Mouse (Mus musculus) MEL (cell line): ENCODE results near the gene Mdfic. TPM values are rescaled to one million over a fixed set of nuclear protein-coding genes. Genes with fewer than 3 reads are reported as not detected.

Experiments
- DNase-seq: peaks from one replicate; pipeline ENCODE4 v3.0.0; 2011; ENCODE audit warnings: low read depth, low spot score
- H3K27ac ChIP-seq: 2 replicates; pipeline ENCODE4 v1.5.1; 2012; ENCODE audit warnings: low read depth, mild to moderate bottlenecking, control low read depth, low read length, moderate library complexity; ENCODE audit not compliant: control insufficient read depth
- H3K27me3 ChIP-seq, 2 experiments: fragments of 150-350 bp in 1 of 2; sonication (generic) in 1 of 2; 2 replicates each; pipeline ENCODE4 v1.6.1; 2012; ENCODE audit warnings: low read length in 2 of 2, mild to moderate bottlenecking in 2 of 2, improper control_type of control experiment in 1 of 2, moderate library complexity in 1 of 2; ENCODE audit not compliant: insufficient read depth in 2 of 2, control insufficient read depth in 1 of 2
- H3K36me3 ChIP-seq, 2 experiments: 2 replicates each; pipeline ENCODE4 v1.6.1; 2012 to 2014; ENCODE audit warnings: low read length in 2 of 2, improper control_type of control experiment in 1 of 2, inconsistent platforms in 1 of 2, mild to moderate bottlenecking in 1 of 2; ENCODE audit not compliant: insufficient read depth in 2 of 2, control insufficient read depth in 1 of 2
- H3K4me1 ChIP-seq, 2 experiments: fragments of 150-350 bp in 1 of 2; sonication (generic) in 1 of 2; 2 replicates each; pipeline ENCODE4 v1.6.1; 2012; ENCODE audit warnings: low read length in 2 of 2, improper control_type of control experiment in 1 of 2, mild to moderate bottlenecking in 1 of 2; ENCODE audit not compliant: insufficient read depth in 2 of 2, control insufficient read depth in 1 of 2
- H3K4me3 ChIP-seq, 2 experiments: fragments of 150-350 bp in 1 of 2; sonication (generic) in 1 of 2; 2 replicates each; pipeline ENCODE4 v1.5.1; 2012; ENCODE audit warnings: low read depth in 2 of 2, low read length in 2 of 2, mild to moderate bottlenecking in 2 of 2, moderate library complexity in 2 of 2, control low read depth in 1 of 2, improper control_type of control experiment in 1 of 2; ENCODE audit not compliant: control insufficient read depth in 1 of 2, insufficient read depth in 1 of 2
- H3K79me2 ChIP-seq: 2 replicates; pipeline ENCODE4 v1.6.1; 2012; ENCODE audit warnings: mild to moderate bottlenecking, low read length, moderate library complexity; ENCODE audit not compliant: control insufficient read depth, poor library complexity, insufficient read depth
- H3K9ac ChIP-seq: 2 replicates; pipeline ENCODE4 v1.6.1; 2012; ENCODE audit warnings: low read depth, mild to moderate bottlenecking, control low read depth, low read length, moderate library complexity; ENCODE audit not compliant: control insufficient read depth, poor library complexity, severe bottlenecking
- H3K9me3 ChIP-seq: fragments of 150-350 bp; sonication (generic); replicated peaks from 2 replicates; pipeline ENCODE4 v1.6.1; 2012; ENCODE audit warnings: mild to moderate bottlenecking, low read length, improper control_type of control experiment, moderate library complexity; ENCODE audit not compliant: insufficient read depth
- BHLHE40 ChIP-seq: IDR thresholded peaks from 2 replicates; pipeline ENCODE4 v1.6.1; 2012; ENCODE audit warnings: low read depth, mild to moderate bottlenecking, inconsistent platforms, low read length, improper control_type of control experiment, borderline replicate concordance
- CHD2 ChIP-seq: IDR thresholded peaks from 2 replicates; pipeline ENCODE4 v1.6.1; 2011; ENCODE audit warnings: low read length, improper control_type of control experiment
- E2F4 ChIP-seq: IDR thresholded peaks from 2 replicates; pipeline ENCODE4 v1.6.1; 2011; ENCODE audit warnings: low read depth, low read length, improper control_type of control experiment, borderline replicate concordance
- ELF1 ChIP-seq: IDR thresholded peaks from 2 replicates; pipeline ENCODE4 v1.6.1; 2014; ENCODE audit warnings: low read depth, mild to moderate bottlenecking, inconsistent platforms, low read length, improper control_type of control experiment, moderate library complexity
- EP300 ChIP-seq, 2 experiments: IDR thresholded peaks; 2 replicates each; pipeline ENCODE4 v1.6.1; 2011; ENCODE audit warnings: improper control_type of control experiment in 2 of 2, low read length in 2 of 2, low read depth in 1 of 2, mild to moderate bottlenecking in 1 of 2
- ETS1 ChIP-seq: IDR thresholded peaks from 2 replicates; pipeline ENCODE4 v1.6.1; 2012; ENCODE audit warnings: low read depth, mild to moderate bottlenecking, inconsistent platforms, low read length, improper control_type of control experiment, moderate library complexity
- GABPA ChIP-seq: IDR thresholded peaks from 2 replicates; pipeline ENCODE4 v1.6.1; 2012; ENCODE audit warnings: low read depth, mild to moderate bottlenecking, inconsistent platforms, low read length, improper control_type of control experiment, moderate library complexity
- GATA1 ChIP-seq: IDR thresholded peaks from 2 replicates; pipeline ENCODE4 v1.6.1; 2011; ENCODE audit warnings: low read depth, low read length, improper control_type of control experiment
- JUND ChIP-seq: IDR thresholded peaks from 2 replicates; pipeline ENCODE4 v1.6.1; 2011; ENCODE audit warnings: low read depth, mild to moderate bottlenecking, improper control_type of control experiment, low read length
- KAT2A ChIP-seq: conservative IDR thresholded peaks from 2 replicates; pipeline ENCODE4 v1.6.1; 2012; ENCODE audit warnings: low read depth, low read length, improper control_type of control experiment, inconsistent platforms
- MAX ChIP-seq: IDR thresholded peaks from 2 replicates; pipeline ENCODE4 v1.6.1; 2011; ENCODE audit warnings: low read length, improper control_type of control experiment
- MAZ ChIP-seq: IDR thresholded peaks from 2 replicates; pipeline ENCODE4 v1.6.1; 2012; ENCODE audit warnings: low read depth, mild to moderate bottlenecking, inconsistent platforms, low read length, improper control_type of control experiment
- MXI1 ChIP-seq: IDR thresholded peaks from 2 replicates; pipeline ENCODE4 v1.6.1; 2011; ENCODE audit warnings: mild to moderate bottlenecking, low read depth, low read length, improper control_type of control experiment
- NRF1 ChIP-seq: IDR thresholded peaks from 2 replicates; pipeline ENCODE4 v1.6.1; 2014; ENCODE audit warnings: low read depth, mild to moderate bottlenecking, inconsistent platforms, low read length, improper control_type of control experiment, moderate library complexity; ENCODE audit not compliant: poor library complexity, insufficient read depth, severe bottlenecking
- RCOR1 ChIP-seq: IDR thresholded peaks from 2 replicates; pipeline ENCODE4 v1.6.1; 2012; ENCODE audit warnings: low read depth, mild to moderate bottlenecking, inconsistent platforms, low read length, improper control_type of control experiment
- SIN3A ChIP-seq: IDR thresholded peaks from 2 replicates; pipeline ENCODE4 v1.6.1; 2012; ENCODE audit warnings: low read length, improper control_type of control experiment, inconsistent platforms
- TAL1 ChIP-seq: IDR thresholded peaks from 2 replicates; pipeline ENCODE4 v1.6.1; 2012; ENCODE audit warnings: mild to moderate bottlenecking, inconsistent platforms, low read length, moderate library complexity, mixed read lengths
- UBTF ChIP-seq: IDR thresholded peaks from 2 replicates; pipeline ENCODE4 v1.6.1; 2012; ENCODE audit warnings: low read depth, mild to moderate bottlenecking, inconsistent platforms, low read length, improper control_type of control experiment, moderate library complexity, borderline replicate concordance; ENCODE audit not compliant: insufficient read depth
- USF1 ChIP-seq: IDR thresholded peaks from 2 replicates; pipeline ENCODE4 v1.6.1; 2014; ENCODE audit warnings: low read depth, mild to moderate bottlenecking, inconsistent platforms, low read length, improper control_type of control experiment, moderate library complexity
- ZKSCAN1 ChIP-seq: IDR thresholded peaks from 2 replicates; pipeline ENCODE4 v1.6.1; 2012; ENCODE audit warnings: low read depth, mild to moderate bottlenecking, inconsistent platforms, low read length, improper control_type of control experiment, moderate library complexity
- ZMIZ1 ChIP-seq: IDR thresholded peaks from 2 replicates; pipeline ENCODE4 v1.6.1; 2012; ENCODE audit warnings: low read depth, mild to moderate bottlenecking, inconsistent platforms, low read length, improper control_type of control experiment, moderate library complexity
- polyA plus RNA-seq, 2 experiments: library from polyadenylated mRNA; stranded (reverse) in 1 of 2; unstranded in 1 of 2; fragments of >175 nt in 1 of 2; fragments of >200 nt in 1 of 2; gene quantifications; 2 replicates each; pipeline versions ENCODE4 v1.2.1 to v1.2.4; 2012; ENCODE audit warnings: low replicate concordance in 2 of 2, low read depth in 1 of 2; ENCODE audit not compliant: insufficient read length in 2 of 2, insufficient read depth in 1 of 2, missing spikeins in 1 of 2
- total RNA-seq: library from RNA; depleted of rRNA; stranded (reverse); fragments of 300-350 nt; gene quantifications from 2 replicates; pipeline ENCODE4 v1.2.3, GENCODE M21; 2012

Gene Mdfic
- total and polyA plus RNA-seq, 3 experiments: not detected

GRCm38 (mm10) chr6:15764039-15764438, 43.6 kb downstream of the Mdfic start:
- H3K9me3 ChIP-seq: no peaks in the 10 kb centered on the region
- H3K4me1 ChIP-seq: no peaks in the 10 kb centered on the region
- no peaks in the 10 kb centered on the region for H3K79me2 ChIP-seq
- no peak overlapping the region for H3K4me3 ChIP-seq
- H3K27ac ChIP-seq: no peak overlapping the region
- no peak overlapping the region for H3K9ac ChIP-seq
- TF ChIP-seq USF1 (no peak), ETS1 (no peak), KAT2A (no peak), SIN3A (no peak), EP300 (IDR thresholded peaks at IDR 0.05; ENCODE audit: low read depth in 1 of 2, low read length in 2 of 2) (no peak), CHD2 (no peak), JUND (no peak), MXI1 (no peak), NRF1 (no peak), UBTF (no peak), ZKSCAN1 (no peak), BHLHE40 (no peak)
- no peaks in the 10 kb centered on the region for H3K27me3 ChIP-seq
- H3K36me3 ChIP-seq: no peaks in the 10 kb centered on the region
- DNase-seq: no peak

GRCm38 (mm10) chr6:15767460-15767859, 47.0 kb downstream of the Mdfic start:
- H3K4me3 ChIP-seq: no peak overlapping the region
- no peaks in the 10 kb centered on the region for H3K4me1 ChIP-seq
- H3K9ac ChIP-seq: no peak overlapping the region
- no peaks in the 10 kb centered on the region for H3K27me3 ChIP-seq
- TF ChIP-seq GABPA (no peak), NRF1 (no peak), ELF1 (no peak), E2F4 (no peak), ZMIZ1 (no peak), TAL1 (no peak), JUND (no peak), GATA1 (no peak), MAX (no peak), RCOR1 (no peak), USF1 (no peak), MAZ (no peak)
- DNase-seq: no peak
- H3K36me3 ChIP-seq: no peaks in the 10 kb centered on the region
- H3K27ac ChIP-seq: no peak overlapping the region
- no peaks in the 10 kb centered on the region for H3K79me2 ChIP-seq
- no peaks in the 10 kb centered on the region for H3K9me3 ChIP-seq
